Mouse (Mus musculus) 3134 (cell line): ENCODE measurements around the gene Wnk1.
A peak's percentile ranks its signal among the peaks of the same experiment; 100 is the strongest.

Source experiments
- DNase-seq: peaks from one replicate; pipeline ENCODE4 v3.0.0-alpha.2; 2011; ENCODE audit warnings: low spot score; ENCODE audit not compliant: insufficient read length; ENCODE audit errors: extremely low read depth

The Wnk1 gene

GRCm38 (mm10) chr6:120042632-120043220 lies 4.3 kb upstream of the Wnk1 start:
- DNase-seq, result no peak

GRCm38 (mm10) chr6:120040557-120040857 lies 2.0 kb upstream of the Wnk1 start:
- DNase-seq, result no peak

GRCm38 (mm10) chr6:120039668-120040556 lies 1.4 kb upstream of the Wnk1 start:
- DNase-seq, result peak; percentile 89

- DNase-seq, result peak; percentile 59
Measured at GRCm38 (mm10) chr6:120039256-120039563, 738 bp upstream of the Wnk1 start.

- DNase-seq, result peak; percentile 82
Measured at GRCm38 (mm10) chr6:120037636-120038365, 671 bp downstream of the Wnk1 start.

DNA sequence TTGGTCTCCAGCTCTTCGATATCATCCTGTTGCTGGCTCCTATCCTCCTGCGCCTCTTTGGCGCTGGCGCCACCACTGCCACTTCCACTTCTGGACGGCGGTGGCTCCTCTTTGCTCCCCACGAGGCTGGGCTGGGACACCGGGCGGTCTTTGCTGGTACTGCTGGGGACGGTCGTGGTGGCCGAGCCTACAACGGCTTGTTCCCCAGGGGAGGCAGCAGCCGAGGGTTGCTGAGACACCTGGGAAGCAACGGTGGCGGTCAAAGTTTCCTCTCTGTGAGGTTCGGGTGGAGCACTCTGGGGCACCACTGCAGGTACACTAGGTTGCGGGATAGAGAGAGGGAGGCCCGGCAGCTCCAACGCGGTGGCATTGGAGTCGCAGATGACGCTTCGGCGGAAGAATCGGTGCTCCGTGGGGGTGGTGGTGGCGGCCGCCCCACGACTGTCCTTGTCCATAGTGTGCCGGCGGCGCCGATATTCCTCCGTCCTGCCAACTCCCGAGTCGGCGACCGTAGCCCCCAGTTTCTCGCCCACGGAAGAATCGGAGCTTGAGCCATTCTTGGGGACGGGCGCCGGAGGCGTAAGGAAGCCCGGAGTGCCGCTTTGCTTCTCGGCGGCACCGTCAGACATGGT lies 1.4 kb downstream of the Wnk1 start:
- DNase-seq, result peak; percentile 75

DNA sequence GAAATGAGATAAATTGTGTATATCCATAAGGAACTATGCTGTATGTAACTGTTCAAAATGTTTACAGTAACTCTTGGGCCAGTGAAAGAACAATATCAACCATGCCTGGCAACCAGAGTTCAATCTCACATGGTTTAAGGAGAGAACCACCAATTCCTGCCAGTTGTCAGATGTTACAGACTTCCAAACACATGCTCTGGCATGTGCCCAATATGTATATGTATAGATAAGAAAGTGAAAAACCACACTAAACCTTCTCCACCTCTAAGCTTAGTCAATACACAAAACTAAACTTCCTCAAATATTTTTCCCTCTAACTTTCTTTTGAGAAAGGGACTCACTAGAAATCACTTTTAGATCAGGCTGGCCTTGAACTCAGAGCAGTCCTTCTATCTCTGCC lies 13.9 kb downstream of the Wnk1 start:
- DNase-seq, result no peak

DNA sequence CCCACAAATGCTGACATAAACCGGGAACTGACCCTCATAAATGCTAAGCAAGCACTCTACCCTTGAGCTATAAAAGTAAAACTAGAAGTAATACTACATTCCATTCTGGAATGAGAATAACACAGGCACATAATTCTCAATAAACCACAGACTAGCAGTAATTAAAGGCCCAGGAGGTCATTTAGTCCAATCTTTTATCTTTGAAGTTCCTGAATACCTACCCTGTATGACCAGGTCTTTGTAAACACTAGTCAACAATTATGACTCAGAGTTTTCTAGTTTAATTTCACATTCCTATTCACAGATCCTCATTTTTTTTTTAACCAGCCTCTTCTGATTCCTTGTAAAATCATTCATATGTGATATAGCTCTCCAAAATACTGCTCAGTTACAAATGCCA lies 14.7 kb downstream of the Wnk1 start:
- DNase-seq, result no peak

DNA sequence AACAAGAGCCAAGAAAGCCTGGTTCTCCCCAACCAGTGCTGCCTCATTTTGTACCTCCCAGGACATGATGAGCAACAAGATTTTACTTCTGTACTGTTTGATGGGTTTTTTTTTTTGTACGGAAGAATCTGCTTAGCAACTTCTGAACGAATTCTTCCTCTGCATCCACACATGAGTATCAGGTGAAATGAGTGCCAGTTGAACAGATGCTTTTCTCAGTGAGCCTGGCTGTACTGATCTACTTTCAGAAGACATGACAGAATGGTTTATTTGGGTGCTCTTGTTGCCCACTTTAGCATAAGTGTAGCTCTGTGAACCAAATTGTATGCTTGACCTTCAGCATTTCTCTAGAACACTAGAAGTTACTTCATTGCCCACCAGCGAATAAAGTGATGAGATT lies 16.4 kb downstream of the Wnk1 start:
- DNase-seq, result no peak

DNA sequence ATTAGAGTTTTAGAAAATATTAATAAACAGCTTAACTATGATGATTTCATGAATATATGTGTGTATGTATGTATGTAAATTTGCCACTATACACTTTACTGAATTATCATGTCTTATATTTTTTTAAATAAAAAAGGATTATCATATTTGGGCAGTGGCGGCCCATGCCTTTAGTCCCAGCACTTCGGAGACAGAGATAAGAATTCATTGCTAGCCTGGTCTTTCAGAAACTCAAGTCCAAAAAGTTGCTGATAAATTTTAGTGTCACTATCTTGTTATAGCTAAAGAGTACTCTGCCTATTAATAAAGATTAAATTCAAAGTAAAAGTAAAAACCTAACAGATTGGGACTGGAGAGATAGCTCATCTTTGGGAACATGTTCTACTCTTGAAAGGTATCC lies 18.8 kb downstream of the Wnk1 start:
- no peak for DNase-seq

DNA sequence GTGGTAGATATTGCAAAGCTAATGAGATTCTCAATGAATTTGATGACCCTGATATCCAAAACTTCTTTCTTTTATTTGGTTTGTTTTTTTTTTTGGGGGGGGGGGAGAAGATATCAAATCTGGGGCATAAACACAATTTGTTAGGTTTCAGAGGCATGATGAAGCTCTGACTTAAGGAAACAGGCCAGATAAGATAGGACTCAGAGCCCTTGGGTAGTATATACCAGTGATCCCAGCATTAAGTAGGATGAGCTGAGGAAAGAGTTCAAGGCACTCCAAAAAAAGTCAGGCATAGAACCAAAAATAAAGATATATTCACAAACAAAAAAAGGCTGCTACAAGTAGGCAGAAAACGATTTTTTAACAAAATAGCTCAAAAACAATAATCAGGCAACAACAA lies 25.3 kb downstream of the Wnk1 start:
- DNase-seq, result no peak

- DNase-seq, result no peak
Measured at GRCm38 (mm10) chr6:120011440-120011839, 27.0 kb downstream of the Wnk1 start.

- no peak for DNase-seq
Measured at GRCm38 (mm10) chr6:120011001-120011400, 27.5 kb downstream of the Wnk1 start.

GRCm38 (mm10) chr6:120010535-120010934 lies 27.9 kb downstream of the Wnk1 start:
- DNase-seq, result no peak

GRCm38 (mm10) chr6:120001718-120002117 lies 36.8 kb downstream of the Wnk1 start:
- DNase-seq, result peak; percentile 25

DNA sequence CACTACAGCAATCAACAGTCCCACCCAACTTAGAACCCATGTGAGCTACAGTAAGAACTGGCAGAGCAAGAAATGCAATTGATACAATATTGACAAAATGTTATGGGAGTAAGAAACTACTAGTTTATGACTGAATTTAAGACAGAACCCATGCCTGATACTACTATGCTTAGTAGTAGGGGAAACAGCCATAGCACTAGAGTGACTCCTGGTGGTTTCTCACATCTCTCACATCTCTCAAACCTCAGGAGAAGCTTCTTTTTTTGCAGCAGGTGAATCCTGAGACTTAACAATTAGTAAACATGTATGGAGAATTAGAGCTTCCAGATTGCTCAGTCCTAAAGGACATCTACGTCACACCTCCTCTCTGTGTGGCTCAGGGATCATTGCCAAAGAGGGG lies 42.0 kb downstream of the Wnk1 start:
- DNase-seq, result no peak

GRCm38 (mm10) chr6:119924235-119925005 lies 114.1 kb downstream of the Wnk1 start:
- peak; percentile 50 for DNase-seq

GRCm38 (mm10) chr6:119922544-119922943 lies 115.9 kb downstream of the Wnk1 start:
- no peak for DNase-seq

DNA sequence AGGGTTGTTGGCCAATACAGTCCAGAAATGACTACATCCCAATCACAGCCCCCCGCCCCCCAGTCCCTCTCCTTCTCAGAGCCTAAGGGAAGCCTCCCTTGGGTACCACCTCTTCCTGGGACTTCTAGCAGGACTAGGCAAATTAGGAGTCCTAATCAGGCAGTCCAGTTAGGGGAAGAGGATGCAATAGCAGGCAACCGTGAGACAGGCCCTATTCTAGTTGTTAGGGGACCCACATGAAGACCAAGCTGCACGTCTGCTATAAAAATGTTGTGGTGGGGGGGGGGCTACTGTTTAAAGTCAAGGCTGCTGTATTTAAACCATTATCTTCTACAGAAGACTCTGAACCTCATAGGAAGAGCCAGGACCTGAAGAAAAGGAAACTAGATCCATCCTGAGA lies 116.3 kb downstream of the Wnk1 start:
- no peak for DNase-seq

- DNase-seq, result peak; percentile 16
Measured at GRCm38 (mm10) chr6:119918561-119919181, 119.8 kb downstream of the Wnk1 start.
